Mouse (Mus musculus) hindbrain, embryonic 14.5 days (tissue): ENCODE measurements at regions not wholly inside any gene's neighbourhood (a gene's known extent, or its start where the extent isn't known, plus 50 kb on each side); places are given as distances from the start of the nearest gene placed in this dataset.

Experiments
- ATAC-seq: fragments of 200-750 bp; cut with Nextera tagmentation; 2 replicates; pipeline ENCODE4 v1.8.0; 2017; ENCODE audit warnings: moderate number of reproducible peaks, mild to moderate bottlenecking, moderate TSS enrichment, moderate library complexity; ENCODE audit not compliant: low FRiP score
- DNase-seq: peaks from one replicate; pipeline ENCODE4 v3.0.0-alpha.2; 2015; ENCODE audit warnings: low spot score
- H3K27ac ChIP-seq: fragments of 300-500 bp; sonication (generic); 2 replicates; pipeline ENCODE4 v1.5.1; 2014; ENCODE audit warnings: mild to moderate bottlenecking, moderate library complexity
- H3K27me3 ChIP-seq: fragments of 300-500 bp; sonication (generic); 2 replicates; pipeline ENCODE4 v1.6.1; 2014; ENCODE audit warnings: mild to moderate bottlenecking, low read length, mixed read lengths; ENCODE audit not compliant: control insufficient read depth, insufficient read depth
- H3K36me3 ChIP-seq: fragments of 300-500 bp; sonication (generic); replicated peaks from 2 replicates; pipeline ENCODE4 v1.6.1; 2014; ENCODE audit not compliant: control insufficient read depth, insufficient read depth
- H3K4me1 ChIP-seq: fragments of 300-500 bp; sonication (generic); replicated peaks from 2 replicates; pipeline ENCODE4 v1.6.1; 2014; ENCODE audit warnings: antibody characterized with exemption, low read length, mixed read lengths; ENCODE audit not compliant: control insufficient read depth, insufficient read depth
- H3K4me2 ChIP-seq: fragments of 300-500 bp; sonication (generic); replicated peaks from 2 replicates; pipeline ENCODE4 v1.6.1; 2014; ENCODE audit warnings: mild to moderate bottlenecking, moderate library complexity
- H3K4me3 ChIP-seq: fragments of 300-500 bp; sonication (generic); replicated peaks from 2 replicates; pipeline ENCODE4 v1.5.1; 2014; ENCODE audit warnings: mild to moderate bottlenecking, low read length
- H3K9ac ChIP-seq: fragments of 300-500 bp; sonication (generic); 2 replicates; pipeline ENCODE4 v1.6.1; 2014
- H3K9me3 ChIP-seq: fragments of 300-500 bp; sonication (generic); 2 replicates; pipeline ENCODE4 v1.6.1; 2016; ENCODE audit warnings: low read length; ENCODE audit not compliant: control insufficient read depth
- WGBS: fragments of 180-500 bp; shearing (Covaris S2); extraction: QIAGEN DNeasy Blood & Tissue Kit; methylation state at CpG from one replicate; pipeline ENCODE4 v1.1.7; 2014; 5-methylcytosine and 5-hydroxymethylcytosine counted together

DNA sequence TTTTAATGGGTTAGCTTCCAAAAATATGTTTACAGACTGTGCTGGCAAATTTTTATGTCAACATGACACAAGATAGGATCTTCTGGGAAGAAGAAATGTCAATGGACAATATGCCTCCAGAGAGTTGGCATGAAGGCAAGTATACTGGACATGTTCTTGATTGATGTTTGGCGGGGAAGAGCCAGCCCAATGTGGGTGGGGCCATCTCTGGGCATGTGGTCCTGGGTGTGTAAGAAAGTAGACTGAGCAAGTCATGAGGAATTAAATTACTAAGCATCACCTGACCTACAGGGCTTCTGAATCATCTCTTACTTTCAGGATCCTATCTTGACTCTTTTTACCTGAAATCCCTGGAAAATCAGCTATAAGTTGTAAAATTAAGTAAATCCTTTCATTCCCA lies 525.0 kb upstream of the Grm7 start:
- Histone ChIP-seq H3K4me1 (no peaks in the 10 kb centered on the region), H3K27me3 (no peaks in the 10 kb centered on the region), H3K9ac (no peak overlapping the region), H3K4me2 (no peak overlapping the region), H3K36me3 (no peaks in the 10 kb centered on the region), H3K4me3 (no peak overlapping the region), H3K27ac (no peak overlapping the region), H3K9me3 (no peaks in the 10 kb centered on the region)
- WGBS: 96% methylated on average over 1 of the region's 1 CpGs
- ATAC-seq (no peak), DNase-seq (no peak)

DNA sequence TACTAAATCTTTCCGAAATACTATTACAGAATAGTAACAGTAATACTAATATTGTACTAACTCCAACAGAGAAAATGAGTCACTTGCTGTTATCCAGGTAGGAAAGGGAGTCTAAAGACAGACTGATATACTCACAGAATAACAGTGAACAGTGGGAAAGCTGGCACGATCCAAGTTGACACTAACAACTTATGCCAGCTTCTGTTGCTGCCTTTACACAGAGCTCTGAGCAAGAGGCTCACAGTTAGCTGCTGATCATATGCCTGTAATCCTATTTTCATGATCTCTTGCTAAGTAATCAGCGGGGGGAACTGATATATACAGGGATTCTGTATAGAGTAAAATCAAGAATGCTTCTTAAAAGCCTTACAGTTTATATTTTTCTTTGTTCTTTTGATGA lies 513.1 kb upstream of the Grm7 start:
- Histone ChIP-seq H3K4me2 (no peak overlapping the region), H3K4me1 (no peaks in the 10 kb centered on the region), H3K36me3 (no peaks in the 10 kb centered on the region), H3K4me3 (no peak overlapping the region), H3K9me3 (no peaks in the 10 kb centered on the region), H3K27ac (no peak overlapping the region), H3K27me3 (no peaks in the 10 kb centered on the region), H3K9ac (no peak overlapping the region)
- DNase-seq: no peak
- WGBS: 87% methylated on average over 3 of the region's 3 CpGs
- no peak for ATAC-seq

DNA sequence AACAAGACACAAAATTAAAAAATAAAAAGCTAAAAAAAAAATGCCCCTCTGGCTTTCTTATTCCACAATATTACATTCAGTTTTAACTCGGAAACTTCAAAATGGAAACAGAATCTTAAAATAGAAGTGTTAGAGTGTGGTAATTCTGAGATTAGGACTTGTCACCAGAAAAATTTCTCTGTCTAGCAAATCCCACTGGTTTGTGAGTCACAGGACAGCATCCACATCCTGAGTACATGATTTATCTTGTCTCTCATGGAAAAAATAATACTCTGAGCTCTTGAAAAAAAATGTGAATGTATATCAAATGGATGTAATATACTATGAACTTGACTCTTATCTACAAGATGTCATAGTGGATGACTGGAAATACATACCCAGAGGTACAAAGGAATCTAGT lies 511.8 kb upstream of the Grm7 start:
- H3K27me3 ChIP-seq: no peaks in the 10 kb centered on the region
- ATAC-seq: no peak
- H3K27ac ChIP-seq: no peak overlapping the region
- no peak overlapping the region for H3K4me2 ChIP-seq
- no peaks in the 10 kb centered on the region for H3K4me1 ChIP-seq
- WGBS: 96% methylated on average over 1 of the region's 1 CpGs
- no peak overlapping the region for H3K9ac ChIP-seq
- no peaks in the 10 kb centered on the region for H3K36me3 ChIP-seq
- H3K4me3 ChIP-seq: no peak overlapping the region
- H3K9me3 ChIP-seq: no peaks in the 10 kb centered on the region
- DNase-seq: no peak

DNA sequence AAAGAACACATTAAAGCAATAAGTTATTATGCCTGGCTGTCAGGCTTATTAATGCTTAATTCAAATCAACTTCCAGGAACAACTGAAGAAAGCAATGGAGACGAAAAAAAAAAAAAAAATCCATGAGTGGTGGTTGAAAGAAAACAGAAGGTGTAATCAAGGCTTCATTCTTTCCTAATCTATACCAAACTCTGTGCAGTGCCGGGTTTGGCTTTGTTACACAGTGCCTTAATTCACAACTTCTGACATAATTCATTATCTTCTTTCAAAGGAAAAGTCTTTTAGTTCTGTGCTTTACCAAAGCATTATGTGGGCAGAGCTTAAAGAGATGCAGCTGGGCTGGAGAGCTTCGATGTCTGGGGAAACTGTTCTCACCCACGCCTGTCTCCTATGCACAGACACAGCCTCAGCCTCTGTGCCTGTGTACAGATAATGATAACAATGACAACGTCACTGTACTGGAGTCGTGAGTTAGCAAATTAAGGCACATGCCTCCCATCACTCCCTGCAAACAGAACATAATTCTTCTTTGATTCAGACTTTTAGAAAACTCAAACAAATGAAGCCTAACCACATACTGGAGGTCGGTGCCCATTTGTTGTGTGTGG lies 508.2 kb upstream of the Grm7 start:
- H3K36me3 ChIP-seq: no peaks in the 10 kb centered on the region
- no peak overlapping the region for H3K9ac ChIP-seq
- H3K27me3 ChIP-seq: no peaks in the 10 kb centered on the region
- no peak for ATAC-seq
- no peak for DNase-seq
- no peak overlapping the region for H3K4me2 ChIP-seq
- WGBS: 25% methylated on average over 7 of the region's 7 CpGs
- H3K4me1 ChIP-seq: no peaks in the 10 kb centered on the region
- no peaks in the 10 kb centered on the region for H3K9me3 ChIP-seq
- no peak overlapping the region for H3K4me3 ChIP-seq
- H3K27ac ChIP-seq: no peak overlapping the region

DNA sequence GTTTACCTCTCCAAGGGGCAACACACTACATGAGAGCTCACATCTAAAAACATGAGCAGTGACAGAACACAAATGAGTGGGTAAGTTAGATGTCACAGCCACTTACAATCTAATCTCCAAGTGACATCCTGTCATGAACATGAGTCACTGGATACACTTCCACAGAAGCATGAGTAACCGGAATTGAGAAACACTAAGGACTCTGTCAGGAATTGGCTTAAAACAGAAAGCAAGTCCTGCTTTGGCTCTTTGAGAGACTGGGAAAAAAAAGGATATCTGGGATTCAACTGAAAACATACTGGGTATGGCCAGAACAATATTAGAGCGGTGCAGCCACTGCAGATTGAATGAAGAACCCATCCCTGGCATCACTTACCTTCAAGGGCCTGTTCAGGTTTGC lies 506.0 kb upstream of the Grm7 start:
- Histone ChIP-seq H3K9me3 (no peaks in the 10 kb centered on the region), H3K27me3 (no peaks in the 10 kb centered on the region), H3K9ac (no peak overlapping the region), H3K4me2 (no peak overlapping the region), H3K4me1 (no peaks in the 10 kb centered on the region), H3K27ac (no peak overlapping the region), H3K36me3 (no peaks in the 10 kb centered on the region), H3K4me3 (no peak overlapping the region)
- WGBS: 92% methylated on average over 2 of the region's 2 CpGs
- no peak for ATAC-seq
- DNase-seq: no peak

DNA sequence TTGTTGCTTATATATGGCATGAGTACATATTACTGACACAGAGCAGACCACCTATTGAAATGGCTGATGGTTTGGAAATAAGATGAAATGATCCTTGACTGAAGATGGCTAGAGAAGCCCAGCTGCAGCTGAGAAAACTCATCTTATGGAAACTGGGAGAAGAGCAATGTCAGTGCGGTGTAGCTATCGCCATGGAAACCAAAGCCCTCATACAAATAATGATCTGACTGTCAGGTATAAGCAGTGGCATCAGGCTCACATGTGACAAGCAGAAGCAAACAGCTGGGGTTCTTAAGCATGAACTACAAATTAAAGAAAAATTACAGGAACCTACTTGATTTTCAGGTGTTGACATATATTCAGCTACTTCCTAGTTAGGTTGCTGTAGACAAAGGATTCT lies 476.8 kb upstream of the Grm7 start:
- Histone ChIP-seq H3K36me3 (no peaks in the 10 kb centered on the region), H3K4me1 (0 out of 2 replicates have a peak, but pooled peaks cover 4% of the 10 kb centered on the region), H3K9me3 (no peaks in the 10 kb centered on the region), H3K4me3 (no peak overlapping the region), H3K9ac (no peak overlapping the region), H3K27me3 (no peaks in the 10 kb centered on the region), H3K4me2 (no peak overlapping the region), H3K27ac (no peak overlapping the region)
- WGBS: 50% methylated on average over 2 of the region's 2 CpGs
- DNase-seq: peak; percentile 31
- peak; percentile 70; the same call in 1 of the 2 replicates for ATAC-seq

DNA sequence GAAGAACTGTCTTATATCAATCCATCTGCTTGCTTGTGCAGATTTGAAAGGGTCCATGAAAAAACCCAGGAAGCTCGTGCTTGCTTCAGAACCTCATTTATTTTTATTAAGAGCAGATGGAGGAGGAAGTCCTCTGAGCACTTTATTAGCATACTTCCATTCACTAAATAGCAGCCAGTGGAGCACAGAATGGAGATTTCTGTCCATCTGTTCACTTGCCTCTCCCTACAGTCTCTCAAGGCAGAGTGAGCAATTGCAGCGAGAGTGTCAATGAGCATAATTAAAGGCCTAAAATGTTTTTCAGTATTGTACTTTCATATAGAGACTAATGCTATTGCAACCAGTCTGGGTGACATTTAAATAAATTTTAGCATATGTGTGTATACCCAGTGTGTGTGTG lies 439.4 kb upstream of the Grm7 start:
- Histone ChIP-seq H3K4me1 (no peaks in the 10 kb centered on the region), H3K9me3 (no peaks in the 10 kb centered on the region), H3K27ac (no peak overlapping the region), H3K36me3 (no peaks in the 10 kb centered on the region), H3K9ac (no peak overlapping the region), H3K27me3 (no peaks in the 10 kb centered on the region), H3K4me2 (no peak overlapping the region), H3K4me3 (no peak overlapping the region)
- WGBS: 40% methylated on average over 2 of the region's 2 CpGs
- DNase-seq (peak; percentile 33), ATAC-seq (peak; percentile 75; the same call in 1 of the 2 replicates)

DNA sequence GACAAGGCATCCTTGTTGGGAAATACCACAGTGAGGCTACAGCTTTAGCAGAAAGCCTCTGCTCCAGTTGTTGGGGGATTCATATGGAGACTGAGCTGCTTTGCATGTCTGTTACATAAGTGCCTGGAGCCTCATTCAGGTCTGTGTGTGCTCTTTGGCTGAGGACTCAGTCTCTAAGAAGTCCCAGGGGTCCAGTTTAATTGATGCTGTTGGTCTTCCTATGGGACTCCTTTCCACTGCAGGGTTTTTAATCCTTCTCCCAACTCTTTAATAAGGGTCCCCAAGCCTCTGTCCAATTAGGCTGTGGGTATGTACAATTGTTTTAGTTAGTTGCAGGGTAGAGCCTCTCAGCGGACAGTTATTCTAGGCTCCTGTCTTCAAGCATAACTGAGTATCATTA lies 436.6 kb upstream of the Grm7 start:
- WGBS: 91% methylated on average over 1 of the region's 1 CpGs
- DNase-seq (peak; percentile 18), ATAC-seq (no peak)
- no peaks in the 10 kb centered on the region for H3K4me1 ChIP-seq
- H3K9ac ChIP-seq: no peak overlapping the region
- H3K27me3 ChIP-seq: no peaks in the 10 kb centered on the region
- H3K9me3 ChIP-seq: no peaks in the 10 kb centered on the region
- H3K27ac ChIP-seq: no peak overlapping the region
- H3K4me3 ChIP-seq: no peak overlapping the region
- no peak overlapping the region for H3K4me2 ChIP-seq
- no peaks in the 10 kb centered on the region for H3K36me3 ChIP-seq

DNA sequence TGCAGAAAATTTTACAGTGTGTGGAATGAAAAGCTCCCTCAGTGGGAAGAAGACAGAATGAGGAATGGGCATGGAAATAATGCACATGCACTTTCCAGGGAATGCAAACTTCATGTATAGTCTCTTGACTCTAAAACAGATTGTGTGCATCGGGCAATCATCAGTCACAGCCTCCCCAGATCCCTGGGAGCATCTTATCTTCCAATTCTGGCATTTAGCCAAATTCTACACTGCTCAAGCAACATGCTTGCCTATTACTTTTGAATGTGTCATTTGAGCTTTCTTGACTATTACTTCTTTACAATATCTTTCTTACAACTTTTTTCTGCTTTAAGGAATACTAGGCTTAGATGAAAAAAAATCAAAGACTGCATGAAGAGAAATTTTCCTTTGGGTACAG lies 397.9 kb upstream of the Grm7 start:
- no peak overlapping the region for H3K4me2 ChIP-seq
- DNase-seq (peak; percentile 40), ATAC-seq (no peak)
- H3K4me1 ChIP-seq: no peaks in the 10 kb centered on the region
- no peaks in the 10 kb centered on the region for H3K36me3 ChIP-seq
- WGBS: 69% methylated on average over 1 of the region's 1 CpGs
- H3K9ac ChIP-seq: no peak overlapping the region
- no peaks in the 10 kb centered on the region for H3K27me3 ChIP-seq
- no peak overlapping the region for H3K27ac ChIP-seq
- no peaks in the 10 kb centered on the region for H3K9me3 ChIP-seq
- no peak overlapping the region for H3K4me3 ChIP-seq

DNA sequence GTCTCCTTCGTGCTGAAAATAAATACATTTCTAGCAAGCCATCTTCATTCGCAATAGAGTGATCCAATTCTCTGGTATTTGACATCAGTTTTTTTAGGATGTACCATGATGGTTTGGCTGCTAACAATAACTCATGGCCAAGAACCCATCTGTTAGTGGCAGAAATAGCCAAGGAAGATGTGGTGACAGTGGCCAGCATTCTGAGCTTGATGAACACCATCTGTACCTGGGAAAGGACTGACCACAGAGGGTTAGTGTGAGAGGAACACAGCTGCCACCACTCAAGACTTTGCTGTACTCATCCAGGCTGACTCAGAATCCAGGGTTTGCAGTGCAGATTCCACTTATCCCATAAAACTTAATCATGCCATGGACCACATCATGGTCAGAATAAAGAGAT lies 348.8 kb upstream of the Grm7 start:
- no peak overlapping the region for H3K27ac ChIP-seq
- WGBS: 80% methylated on average over 2 of the region's 2 CpGs
- H3K4me1 ChIP-seq: no peaks in the 10 kb centered on the region
- no peak overlapping the region for H3K4me3 ChIP-seq
- ATAC-seq: no peak
- H3K36me3 ChIP-seq: no peaks in the 10 kb centered on the region
- no peak for DNase-seq
- no peaks in the 10 kb centered on the region for H3K27me3 ChIP-seq
- H3K9me3 ChIP-seq: no peaks in the 10 kb centered on the region
- H3K4me2 ChIP-seq: no peak overlapping the region
- no peak overlapping the region for H3K9ac ChIP-seq
